Mouse (Mus musculus) small intestine, adult 2 months (tissue): Measurements from ENCODE around the gene Nmrk2. TPM values are rescaled to one million over a fixed set of nuclear protein-coding genes. Genes with fewer than 3 reads are reported as not detected.

Source experiments
- H3K27ac ChIP-seq: fragments of 200-500 bp; 2 replicates; pipeline ENCODE4 v1.5.1; 2012; ENCODE audit warnings: low read depth, low read length, control low read depth, inconsistent platforms; ENCODE audit not compliant: insufficient read depth
- H3K27me3 ChIP-seq: fragments of 200-500 bp; 2 replicates; pipeline ENCODE4 v1.6.1; 2012; ENCODE audit warnings: mild to moderate bottlenecking, moderate library complexity, low read length, inconsistent platforms; ENCODE audit not compliant: control insufficient read depth, insufficient read depth
- H3K36me3 ChIP-seq: fragments of 200-500 bp; 2 replicates; pipeline ENCODE4 v1.6.1; 2012; ENCODE audit warnings: mild to moderate bottlenecking, low read length, control low read depth, inconsistent platforms; ENCODE audit not compliant: control insufficient read depth, insufficient read depth
- H3K4me1 ChIP-seq: fragments of 200-500 bp; 2 replicates; pipeline ENCODE4 v1.6.1; 2012; ENCODE audit warnings: low read length, inconsistent platforms, mixed read lengths; ENCODE audit not compliant: control insufficient read depth, insufficient read depth, insufficient read length
- H3K4me3 ChIP-seq: fragments of 200-500 bp; 2 replicates; pipeline ENCODE4 v1.5.1; 2012; ENCODE audit warnings: low read depth, mild to moderate bottlenecking, control low read depth, inconsistent platforms, low read length, moderate library complexity
- CTCF ChIP-seq: fragments of 200-500 bp; IDR thresholded peaks from 2 replicates; pipeline ENCODE4 v1.5.1; 2012; ENCODE audit warnings: low read depth, mild to moderate bottlenecking, control low read depth, inconsistent platforms, low read length, moderate library complexity, mixed read lengths; ENCODE audit not compliant: insufficient replicate concordance, insufficient read length; ENCODE audit errors: extremely low read depth
- POLR2A ChIP-seq: fragments of 200-500 bp; IDR thresholded peaks from 2 replicates; pipeline ENCODE4 v1.6.1; 2012; ENCODE audit warnings: low read depth, mild to moderate bottlenecking, control low read depth, inconsistent platforms, low read length, moderate library complexity
- WGBS: fragments of 180-500 bp; shearing (Covaris S2); methylation state at CpG from one replicate; pipeline ENCODE4 v1.1.7; 2018; 5-methylcytosine and 5-hydroxymethylcytosine counted together
- polyA plus RNA-seq: library from polyadenylated mRNA; depleted of rRNA; stranded (reverse); fragments of >200 nt; gene quantifications from 2 replicates; pipeline ENCODE4 v1.2.3, GENCODE M21; 2012; rRNA removed

The Nmrk2 gene
- not detected in 2 replicates for polyA plus RNA-seq

- Histone ChIP-seq H3K27ac (no peak within 1 kb of the TSS), H3K36me3 (no peaks in the 10 kb centered on the region), H3K4me3 (no peak within 1 kb of the TSS), H3K27me3 (no peaks in the 10 kb centered on the region), H3K4me1 (peaks cover 11% of the 10 kb centered on the region; the same call in 1 of the 2 replicates)
- WGBS = 74% methylated on average over 13 of the region's 13 CpGs
- TF ChIP-seq CTCF (no peak), POLR2A (no peak)
These were observed at the start of gene Nmrk2 for GRCm38 (mm10) chr10:81201807-81202758. Nmrk2 (minus strand) TSS chr10:81202051.

GRCm38 (mm10) chr10:81249442-81249841 is 47.6 kb upstream of the Nmrk2 start:
- no peaks in the 10 kb centered on the region; the same call in 1 of the 2 replicates for H3K36me3 ChIP-seq
- H3K27ac ChIP-seq = no peak overlapping the region
- TF ChIP-seq POLR2A (no peak), CTCF (no peak)
- 82% methylated on average over 8 of the region's 8 CpGs for WGBS
- H3K4me3 ChIP-seq = no peak overlapping the region
- H3K27me3 ChIP-seq = peaks cover 15% of the 10 kb centered on the region
- H3K4me1 ChIP-seq = peaks cover 38% of the 10 kb centered on the region

- Histone ChIP-seq H3K27me3 (peaks cover 8% of the 10 kb centered on the region), H3K4me3 (no peak overlapping the region), H3K36me3 (no peaks in the 10 kb centered on the region; the same call in 1 of the 2 replicates), H3K4me1 (peaks cover 45% of the 10 kb centered on the region), H3K27ac (peak overlapping the region; percentile 86)
- 27% methylated on average over 2 of the region's 2 CpGs for WGBS
- no peak for TF ChIP-seq CTCF
- no peak for TF ChIP-seq POLR2A
These were observed 46.0 kb upstream of the Nmrk2 start for GRCm38 (mm10) chr10:81247804-81248203.

GRCm38 (mm10) chr10:81245166-81245565 is 43.3 kb upstream of the Nmrk2 start:
- TF ChIP-seq POLR2A (no peak), CTCF (no peak)
- no peak overlapping the region for H3K4me3 ChIP-seq
- H3K36me3 ChIP-seq = no peaks in the 10 kb centered on the region; the same call in 1 of the 2 replicates
- 93% methylated on average over 6 of the region's 6 CpGs for WGBS
- H3K4me1 ChIP-seq = peaks cover 39% of the 10 kb centered on the region
- no peaks in the 10 kb centered on the region for H3K27me3 ChIP-seq
- no peak overlapping the region for H3K27ac ChIP-seq

- H3K36me3 ChIP-seq = no peaks in the 10 kb centered on the region; the same call in 1 of the 2 replicates
- no peak overlapping the region for H3K4me3 ChIP-seq
- H3K27ac ChIP-seq = no peak overlapping the region
- peaks cover 33% of the 10 kb centered on the region for H3K4me1 ChIP-seq
- WGBS = 9% methylated on average over 17 of the region's 17 CpGs
- peak; percentile 87; the same call in 1 of the 2 replicates for TF ChIP-seq CTCF
- TF ChIP-seq POLR2A = no peak
- no peaks in the 10 kb centered on the region; the same call in 1 of the 2 replicates for H3K27me3 ChIP-seq
These were observed 42.7 kb upstream of the Nmrk2 start for GRCm38 (mm10) chr10:81244595-81244994.

GRCm38 (mm10) chr10:81244146-81244545 is 42.3 kb upstream of the Nmrk2 start:
- no peaks in the 10 kb centered on the region; the same call in 1 of the 2 replicates for H3K36me3 ChIP-seq
- no peak overlapping the region for H3K4me3 ChIP-seq
- no peak for TF ChIP-seq POLR2A
- TF ChIP-seq CTCF = no peak
- no peak overlapping the region for H3K27ac ChIP-seq
- H3K4me1 ChIP-seq = peaks cover 29% of the 10 kb centered on the region
- 56% methylated on average over 4 of the region's 4 CpGs for WGBS
- H3K27me3 ChIP-seq = peaks cover 2% of the 10 kb centered on the region; the same call in 1 of the 2 replicates

GRCm38 (mm10) chr10:81242021-81242420 is 40.2 kb upstream of the Nmrk2 start:
- no peaks in the 10 kb centered on the region for H3K36me3 ChIP-seq
- H3K4me1 ChIP-seq = peaks cover 18% of the 10 kb centered on the region
- peaks cover 3% of the 10 kb centered on the region; the same call in 1 of the 2 replicates for H3K27me3 ChIP-seq
- no peak overlapping the region for H3K27ac ChIP-seq
- 93% methylated on average over 16 of the region's 16 CpGs for WGBS
- TF ChIP-seq POLR2A (no peak), CTCF (no peak)
- H3K4me3 ChIP-seq = no peak overlapping the region
